In the genomic region with DNA sequence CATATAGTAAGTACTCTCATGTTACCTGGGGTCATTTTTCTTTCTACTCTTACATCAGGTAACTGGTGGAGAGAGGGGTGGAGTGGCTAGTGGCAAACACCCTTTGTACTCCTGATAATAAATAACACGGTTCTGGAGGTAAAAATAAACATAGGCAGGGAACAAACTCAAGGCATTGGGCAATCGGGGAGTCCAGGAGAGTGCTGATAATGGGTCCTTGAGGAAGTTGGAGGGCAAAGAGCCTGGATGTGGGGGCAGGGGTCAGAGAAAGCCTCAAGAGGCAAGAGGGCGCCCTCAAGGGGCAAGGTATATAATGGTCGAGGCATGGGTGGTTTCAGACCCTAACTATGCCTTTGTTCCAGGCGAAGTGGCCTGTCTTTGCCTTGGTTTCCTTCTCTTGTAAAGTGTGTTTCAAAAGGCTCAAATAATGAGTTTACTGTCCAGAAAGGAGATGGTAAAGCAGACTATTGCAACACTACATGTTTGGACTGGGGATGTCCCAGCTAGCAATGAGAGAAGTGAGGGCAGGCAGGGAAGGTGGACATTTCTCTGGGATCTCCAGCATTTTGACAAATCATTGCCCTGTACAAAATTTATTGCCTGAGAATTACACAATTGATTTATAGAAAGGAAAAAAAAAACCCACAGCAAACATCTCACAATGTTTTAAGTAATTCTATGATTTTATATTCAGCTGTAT, we compare ENCODE assay signal across 22 mouse cellular contexts. TPM values are rescaled to one million over a fixed set of nuclear protein-coding genes. Genes with fewer than 3 reads are reported as not detected.
DNase-seq lines count a peak whose midpoint lies in the region; ATAC-seq and TF ChIP-seq lines count a peak whose summit lies in the region.
"Had no signal": no experiment of that assay in that cellular context is flagged by ENCODE, and none has a peak within 500 bp of the region (broad histone marks: within the 10 kb centered on the region; RNA-seq: fewer than 3 reads in every experiment).

No protein-coding gene starts in this region.

- H3K9ac ChIP-seq in liver, postnatal 0 days (replicated peaks) = no peak overlapping the region
- H3K9ac ChIP-seq: neural tube, embryonic 13.5 days had no signal

- no peaks in the 10 kb centered on the region for H3K36me3 ChIP-seq in liver, postnatal 0 days (replicated peaks; ENCODE audit: insufficient read depth, low read length)
- H3K36me3 ChIP-seq: neural tube, embryonic 13.5 days had no signal

- H3K9me3 ChIP-seq in liver, postnatal 0 days (ENCODE audit: low read length) = no peaks in the 10 kb centered on the region
- H3K9me3 ChIP-seq: neural tube, embryonic 13.5 days had no signal

- 37% methylated on average over 5 of the region's 5 CpGs for WGBS in liver, postnatal 0 days (ENCODE audit: insufficient replicate concordance)

- no peak overlapping the region for H3K4me3 ChIP-seq in liver, postnatal 0 days (ENCODE audit: low read depth, low read length)
- H3K4me3 ChIP-seq: erythroblast, embryonic 14.5 days; neural tube, embryonic 13.5 days had no signal

- H3K4me2 ChIP-seq in liver, postnatal 0 days (ENCODE audit: low read depth, low read length) = no peak overlapping the region
- H3K4me2 ChIP-seq: neural tube, embryonic 13.5 days had no signal

- H3K27ac ChIP-seq in liver, postnatal 0 days (ENCODE audit: low read depth) = peak overlapping the region; percentile 90
- H3K27ac ChIP-seq: neural tube, embryonic 13.5 days had no signal

- ATAC-seq in liver, postnatal 0 days = peak; percentile 87
- no peak for ATAC-seq in erythroblast, adult 5-6 weeks (replicated peaks; ENCODE audit: low FRiP score, poor library complexity, severe bottlenecking)

- TF ChIP-seq CTCF in liver, postnatal 0 days (IDR thresholded peaks at IDR 0.05; ENCODE audit: low read depth) = peak; percentile 19; the same call in 1 of the 2 replicates

- peak; percentile 63; the same call in 1 of the 2 replicates for TF ChIP-seq EP300 in liver, postnatal 0 days (IDR thresholded peaks at IDR 0.05; ENCODE audit: low read depth)

- H3K4me1 ChIP-seq in liver, postnatal 0 days (ENCODE audit: insufficient read depth) = no peaks in the 10 kb centered on the region

- H3K27me3 ChIP-seq in liver, postnatal 0 days (ENCODE audit: insufficient read depth, low read length) = 0 out of 2 replicates have a peak, but pooled peaks cover 5% of the 10 kb centered on the region

- DNase-seq in adrenal gland, postnatal 14 days = peak; percentile 6
- no peak for DNase-seq in adrenal gland, postnatal 4 days (ENCODE audit: low spot score in 2 of 2)
- peak; percentile 18 for DNase-seq in 416B (ENCODE audit: low read depth)
- no peak for DNase-seq in liver, postnatal 0 days
- peak; percentile 67 to 69 for DNase-seq in lung, postnatal 4 days
- DNase-seq in urinary bladder, postnatal 4 days (ENCODE audit: low spot score in 2 of 2) = no peak
- DNase-seq in urinary bladder, adult 2 months (ENCODE audit: low spot score) = no peak
- DNase-seq: adrenal gland, adult 2 months; cerebellum, adult 8-10 months; embryo, embryonic 11 days; heart, postnatal 36 days; kidney, postnatal 25 days; left cerebral cortex, postnatal 4 days; thymus, adult 2 months had no signal

RNA-seq across cellular contexts. Expression of a gene that starts 13.7 kb away (rescaled TPM):
- not detected in 2 replicates for total RNA-seq in adrenal gland, postnatal 14 days (2021)
- total RNA-seq in adrenal gland, postnatal 4 days (2021) = under 1 TPM in 1 of 2 experiments, not detected in 1; 0.56 TPM
- polyA plus RNA-seq in liver, postnatal 0 days (2015; fragmentation: Nextera tagmentation; extraction: Ambion mirVana) = not detected in 2 replicates
- not detected in 2 replicates for total RNA-seq in erythroblast, adult 5-6 weeks (2015; ENCODE audit: low replicate concordance)
- total RNA-seq in erythroblast, adult 5-6 weeks (2017; ENCODE audit: low replicate concordance) = not detected in 2 replicates
- not detected in 2 replicates for polyA plus RNA-seq in urinary bladder, adult 2 months (2012; rRNA removed)
- total RNA-seq: adrenal gland, adult 2 months; heart, adult 8-10 months; heart, postnatal 36 days; layer of hippocampus, postnatal 25 days; left cerebral cortex, postnatal 4 days; megakaryocyte, adult 5-6 weeks; midbrain, postnatal 0 days had no signal
- polyA plus RNA-seq: adrenal gland, adult 2 months; erythroblast, embryonic 14.5 days; midbrain, postnatal 0 days; neural tube, embryonic 13.5 days; spleen, adult 2 months; thymus, adult 2 months had no signal

RNA-seq across cellular contexts. Expression of a gene that starts 37.3 kb away (rescaled TPM):
- total RNA-seq in adrenal gland, postnatal 14 days (2021) = not detected in 2 replicates
- total RNA-seq in adrenal gland, postnatal 4 days (2021) = not detected
- not detected in 2 replicates for polyA plus RNA-seq in liver, postnatal 0 days (2015; fragmentation: Nextera tagmentation; extraction: Ambion mirVana)
- not detected in 2 replicates for total RNA-seq in erythroblast, adult 5-6 weeks (2015; ENCODE audit: low replicate concordance)
- total RNA-seq in erythroblast, adult 5-6 weeks (2017; ENCODE audit: low replicate concordance) = not detected in 2 replicates
- 0.09 and 0.12 TPM in 2 replicates for polyA plus RNA-seq in urinary bladder, adult 2 months (2012; rRNA removed)
- total RNA-seq: adrenal gland, adult 2 months; heart, adult 8-10 months; heart, postnatal 36 days; layer of hippocampus, postnatal 25 days; left cerebral cortex, postnatal 4 days; megakaryocyte, adult 5-6 weeks; midbrain, postnatal 0 days had no signal
- polyA plus RNA-seq: adrenal gland, adult 2 months; midbrain, postnatal 0 days; neural tube, embryonic 13.5 days; spleen, adult 2 months had no signal

Comparison
In these comparisons a context has a peak if more than half of its experiments do, and no peak if none do; other contexts are left out.
1. DNase-seq: peak in adrenal gland, postnatal 14 days (single experiment), 416B (single experiment) and lung, postnatal 4 days (2 of 2); none in adrenal gland, postnatal 4 days (0 of 2), liver, postnatal 0 days (single experiment), urinary bladder, postnatal 4 days (0 of 2) and urinary bladder, adult 2 months (single experiment).